Mouse (Mus musculus): ENCODE data around the gene Stau1. TPM values are rescaled to one million over a fixed set of nuclear protein-coding genes. Genes with fewer than 3 reads are reported as not detected.

Stau1 gene
- polyA plus RNA-seq (2015; fragmentation: Nextera tagmentation; extraction: Ambion mirVana) = 86.4 and 88.7 TPM in 2 replicates

- no peaks in the 10 kb centered on the region for H3K27me3 ChIP-seq
- peak within 1 kb of the TSS; percentile 95 for H3K27ac ChIP-seq
- no peaks in the 10 kb centered on the region for H3K9me3 ChIP-seq (replicated peaks)
- H3K9ac ChIP-seq = peak within 1 kb of the TSS; percentile 95
- peaks cover 44% of the 10 kb centered on the region for H3K4me1 ChIP-seq
- H3K4me2 ChIP-seq = peak within 1 kb of the TSS; percentile 87
- under 1% methylated on average over 83 of the region's 88 CpGs for WGBS
- peak; percentile 100 for ATAC-seq (replicated peaks; ENCODE audit: low FRiP score)
- H3K36me3 ChIP-seq = no peaks in the 10 kb centered on the region
- H3K4me3 ChIP-seq (replicated peaks) = peak within 1 kb of the TSS; percentile 91
These were observed at the start of gene Stau1 for GRCm38 (mm10) chr2:166995796-166996532. Gene Stau1, minus strand, starts transcription at chr2:166996299.

GRCm38 (mm10) chr2:167043400-167044121 lies 47.5 kb upstream of the Stau1 start:
- H3K27ac ChIP-seq = no peak overlapping the region
- no peak overlapping the region for H3K4me2 ChIP-seq
- no peak overlapping the region for H3K9ac ChIP-seq
- H3K4me3 ChIP-seq (replicated peaks) = no peak overlapping the region
- H3K9me3 ChIP-seq (replicated peaks) = no peaks in the 10 kb centered on the region
- H3K27me3 ChIP-seq = no peaks in the 10 kb centered on the region
- peaks cover 96% of the 10 kb centered on the region for H3K36me3 ChIP-seq
- no peaks in the 10 kb centered on the region for H3K4me1 ChIP-seq
- peak; percentile 90 for ATAC-seq (replicated peaks; ENCODE audit: low FRiP score)
- WGBS = 89% methylated on average over 12 of the region's 12 CpGs

- peaks cover 100% of the 10 kb centered on the region for H3K36me3 ChIP-seq
- H3K27me3 ChIP-seq = no peaks in the 10 kb centered on the region
- WGBS = 48% methylated on average over 8 of the region's 8 CpGs
- H3K9me3 ChIP-seq (replicated peaks) = no peaks in the 10 kb centered on the region
- no peak overlapping the region for H3K4me2 ChIP-seq
- H3K4me3 ChIP-seq (replicated peaks) = no peak overlapping the region
- no peak overlapping the region for H3K27ac ChIP-seq
- ATAC-seq (replicated peaks; ENCODE audit: low FRiP score) = no peak; the same call in 1 of the 2 replicates
- H3K4me1 ChIP-seq = no peaks in the 10 kb centered on the region
- no peak overlapping the region for H3K9ac ChIP-seq
These were observed 43.3 kb upstream of the Stau1 start for GRCm38 (mm10) chr2:167039386-167039785.

DNA sequence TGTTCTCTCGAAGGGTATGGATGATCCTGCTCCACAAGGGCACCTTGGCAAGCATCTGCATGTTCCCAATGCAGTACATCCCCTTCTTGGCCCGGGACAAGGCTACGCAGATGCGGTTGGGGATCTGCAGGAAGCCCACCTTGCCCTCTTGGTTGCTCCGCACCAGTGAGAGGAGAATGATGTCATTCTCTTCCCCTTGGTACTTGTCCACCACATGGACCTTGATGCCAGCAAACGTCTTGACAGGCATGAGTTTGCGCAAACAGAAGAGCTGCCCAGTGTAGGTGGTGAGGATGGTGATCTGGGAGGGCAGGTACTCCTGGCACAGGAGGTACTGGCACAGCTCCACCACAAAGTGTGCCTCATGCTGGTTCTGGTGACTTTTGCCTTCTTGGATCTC lies 42.6 kb upstream of the Stau1 start:
- Histone ChIP-seq H3K4me1 (no peaks in the 10 kb centered on the region), H3K27me3 (no peaks in the 10 kb centered on the region)
- 96% methylated on average over 7 of the region's 7 CpGs for WGBS

GRCm38 (mm10) chr2:167038297-167038696 lies 42.2 kb upstream of the Stau1 start:
- ATAC-seq (replicated peaks; ENCODE audit: low FRiP score) = no peak

More for the DNA sequence above, 42.6 kb upstream of the Stau1 start:
- Histone ChIP-seq H3K9me3 (replicated peaks) (no peaks in the 10 kb centered on the region), H3K4me3 (replicated peaks) (no peak overlapping the region), H3K36me3 (peaks cover 100% of the 10 kb centered on the region), H3K9ac (no peak overlapping the region), H3K4me2 (no peak overlapping the region), H3K27ac (no peak overlapping the region)
- ATAC-seq (replicated peaks; ENCODE audit: low FRiP score) = no peak

GRCm38 (mm10) chr2:167037710-167038109 lies 41.6 kb upstream of the Stau1 start:
- Histone ChIP-seq H3K4me2 (no peak overlapping the region), H3K4me1 (no peaks in the 10 kb centered on the region), H3K36me3 (peaks cover 100% of the 10 kb centered on the region), H3K9me3 (replicated peaks) (no peaks in the 10 kb centered on the region), H3K27me3 (no peaks in the 10 kb centered on the region), H3K4me3 (replicated peaks) (no peak overlapping the region), H3K27ac (no peak overlapping the region), H3K9ac (no peak overlapping the region)
- 95% methylated on average over 12 of the region's 12 CpGs for WGBS
- ATAC-seq (replicated peaks; ENCODE audit: low FRiP score) = no peak

More at GRCm38 (mm10) chr2:167038297-167038696, 42.2 kb upstream of the Stau1 start:
- Histone ChIP-seq H3K4me3 (replicated peaks) (no peak overlapping the region), H3K27me3 (no peaks in the 10 kb centered on the region), H3K9ac (no peak overlapping the region), H3K4me2 (no peak overlapping the region), H3K36me3 (peaks cover 100% of the 10 kb centered on the region), H3K4me1 (no peaks in the 10 kb centered on the region), H3K27ac (no peak overlapping the region), H3K9me3 (replicated peaks) (no peaks in the 10 kb centered on the region)
- WGBS = 86% methylated on average over 6 of the region's 6 CpGs

GRCm38 (mm10) chr2:167030507-167030906 lies 34.4 kb upstream of the Stau1 start:
- no peak overlapping the region for H3K4me3 ChIP-seq (replicated peaks)
- no peak for ATAC-seq (replicated peaks; ENCODE audit: low FRiP score)
- no peak overlapping the region for H3K4me2 ChIP-seq
- no peaks in the 10 kb centered on the region for H3K9me3 ChIP-seq (replicated peaks)
- no peaks in the 10 kb centered on the region for H3K4me1 ChIP-seq
- peaks cover 96% of the 10 kb centered on the region for H3K36me3 ChIP-seq
- WGBS = 94% methylated on average over 4 of the region's 4 CpGs
- H3K27ac ChIP-seq = no peak overlapping the region
- no peak overlapping the region for H3K9ac ChIP-seq
- no peaks in the 10 kb centered on the region for H3K27me3 ChIP-seq

- H3K4me1 ChIP-seq = no peaks in the 10 kb centered on the region
- H3K4me2 ChIP-seq = no peak overlapping the region
- no peak overlapping the region for H3K27ac ChIP-seq
- H3K36me3 ChIP-seq = peaks cover 96% of the 10 kb centered on the region
- WGBS = 93% methylated on average over 7 of the region's 7 CpGs
- no peaks in the 10 kb centered on the region for H3K9me3 ChIP-seq (replicated peaks)
- H3K9ac ChIP-seq = no peak overlapping the region
- no peak overlapping the region for H3K4me3 ChIP-seq (replicated peaks)
- ATAC-seq (replicated peaks; ENCODE audit: low FRiP score) = no peak
- H3K27me3 ChIP-seq = no peaks in the 10 kb centered on the region
These were observed 32.5 kb upstream of the Stau1 start for GRCm38 (mm10) chr2:167028553-167028952.

DNA sequence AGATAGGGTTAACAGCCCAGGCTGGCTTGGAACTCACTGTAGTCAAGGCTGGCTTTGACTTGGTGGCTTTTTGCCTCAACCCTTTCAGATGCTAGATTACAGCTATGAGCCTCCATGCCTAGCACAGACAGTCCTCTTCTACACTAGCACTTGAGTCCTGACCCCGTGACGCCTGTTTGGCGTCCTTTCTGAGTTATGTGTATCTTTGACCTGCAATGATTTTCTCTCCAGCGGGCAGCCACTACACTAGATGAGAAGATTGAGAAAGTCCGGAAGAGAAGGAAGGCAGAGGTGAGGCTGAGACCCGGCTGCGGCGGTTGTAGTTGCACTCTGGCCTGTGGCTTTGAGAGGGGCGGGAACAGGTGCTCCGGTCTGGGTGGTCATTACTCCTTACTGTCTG lies 23.3 kb upstream of the Stau1 start:
- Histone ChIP-seq H3K4me1 (peaks cover 18% of the 10 kb centered on the region), H3K27ac (no peak overlapping the region), H3K9me3 (replicated peaks) (no peaks in the 10 kb centered on the region), H3K36me3 (peaks cover 67% of the 10 kb centered on the region), H3K9ac (no peak overlapping the region), H3K4me2 (no peak overlapping the region), H3K27me3 (no peaks in the 10 kb centered on the region), H3K4me3 (replicated peaks) (no peak overlapping the region)
- WGBS = 82% methylated on average over 10 of the region's 10 CpGs
- no peak for ATAC-seq (replicated peaks; ENCODE audit: low FRiP score)

DNA sequence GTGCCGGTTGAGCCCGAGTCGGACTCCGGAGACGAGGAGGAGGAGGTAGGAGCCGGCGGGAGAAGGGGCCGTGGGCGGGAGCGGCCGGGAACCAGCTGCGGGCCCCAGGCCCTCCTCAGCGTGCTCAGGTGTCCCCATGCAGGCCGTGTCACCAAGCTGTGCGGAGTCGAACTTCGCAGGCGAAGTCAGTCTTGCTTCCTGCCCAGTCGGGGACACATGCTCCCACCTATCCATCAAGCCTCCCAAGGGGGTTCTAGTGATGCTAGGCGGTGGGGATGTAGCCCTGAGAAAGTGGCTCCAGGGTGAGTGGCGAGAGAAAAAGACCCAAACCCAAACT lies 19.3 kb upstream of the Stau1 start:
- Histone ChIP-seq H3K4me3 (replicated peaks) (peak overlapping the region; percentile 77), H3K27ac (peak overlapping the region; percentile 84; the same call in 1 of the 2 replicates), H3K27me3 (no peaks in the 10 kb centered on the region), H3K4me1 (peaks cover 18% of the 10 kb centered on the region), H3K9me3 (replicated peaks) (no peaks in the 10 kb centered on the region), H3K4me2 (peak overlapping the region; percentile 79), H3K9ac (peak overlapping the region; percentile 70), H3K36me3 (peaks cover 28% of the 10 kb centered on the region)
- 0% methylated on average over 17 of the region's 21 CpGs for WGBS
- ATAC-seq (replicated peaks; ENCODE audit: low FRiP score) = peak; percentile 85

DNA sequence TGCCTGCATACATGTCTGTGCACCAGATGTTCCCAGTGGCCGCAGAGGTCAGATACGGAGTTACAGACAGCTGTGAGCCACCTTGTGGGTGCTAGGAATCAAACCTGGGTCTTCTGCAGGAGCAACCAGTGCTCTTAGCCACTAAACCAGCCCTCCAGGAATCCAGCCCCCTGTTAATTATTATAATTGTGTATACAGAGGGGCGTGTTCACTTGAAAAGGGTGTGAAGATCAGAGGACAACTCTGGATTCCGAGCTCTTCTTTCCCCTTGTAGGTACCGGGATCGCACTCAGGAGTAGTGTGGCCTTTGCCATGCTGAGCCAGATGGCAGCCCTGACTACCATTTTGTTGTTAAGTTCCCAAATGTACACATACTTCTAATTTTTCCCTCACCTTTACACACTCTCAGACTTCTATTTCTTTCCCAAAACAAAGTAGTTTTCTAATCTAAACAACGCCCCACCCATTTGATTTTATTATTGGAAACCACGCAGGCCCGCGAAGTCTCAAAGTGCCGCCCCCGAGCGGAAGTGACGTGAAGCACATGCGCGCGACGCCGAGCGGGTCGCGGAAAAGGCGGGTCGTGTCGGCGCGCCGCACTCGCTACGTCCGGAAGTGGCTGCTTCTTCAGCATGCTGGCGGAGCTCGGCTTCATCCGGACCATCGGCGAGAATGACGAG lies 18.7 kb upstream of the Stau1 start, which contains the start of gene Ddx27:
Ddx27 (plus strand) TSS at position 492 of the 680 bp plus-strand sequence.
- Histone ChIP-seq H3K9ac (peak within 1 kb of the TSS; percentile 70), H3K27ac (peak within 1 kb of the TSS; percentile 84), H3K36me3 (peaks cover 23% of the 10 kb centered on the region), H3K4me1 (peaks cover 18% of the 10 kb centered on the region), H3K9me3 (replicated peaks) (no peaks in the 10 kb centered on the region), H3K27me3 (no peaks in the 10 kb centered on the region), H3K4me3 (replicated peaks) (peak within 1 kb of the TSS; percentile 77), H3K4me2 (peak within 1 kb of the TSS; percentile 79)
- peak; percentile 91 for ATAC-seq (replicated peaks; ENCODE audit: low FRiP score)
- 2% methylated on average over 37 of the region's 37 CpGs for WGBS

DNA sequence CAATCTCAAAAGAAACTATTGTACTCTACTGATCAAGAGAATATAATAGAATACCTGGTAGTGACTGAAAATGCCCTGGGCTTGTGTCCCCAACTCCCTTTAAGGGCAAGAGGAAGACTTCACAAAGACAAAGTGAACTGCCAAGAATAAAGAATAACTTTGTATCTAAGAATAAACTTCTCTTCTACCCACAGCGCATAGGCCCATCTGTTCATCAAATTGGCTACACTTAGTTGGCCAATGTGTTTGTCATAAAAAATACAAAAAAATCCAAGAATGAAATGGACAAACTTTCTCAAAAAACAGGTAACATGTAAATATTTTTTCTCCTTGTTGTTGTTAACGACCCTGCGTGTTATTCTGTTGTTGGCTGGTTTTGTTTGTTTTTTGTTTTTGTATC lies 14.4 kb upstream of the Stau1 start:
- ATAC-seq (replicated peaks; ENCODE audit: low FRiP score) = no peak
- 0 out of 2 replicates have a peak, but pooled peaks cover 4% of the 10 kb centered on the region for H3K4me1 ChIP-seq
- H3K27ac ChIP-seq = no peak overlapping the region
- 88% methylated on average over 3 of the region's 3 CpGs for WGBS
- no peaks in the 10 kb centered on the region for H3K9me3 ChIP-seq (replicated peaks)
- no peak overlapping the region for H3K4me2 ChIP-seq
- H3K27me3 ChIP-seq = no peaks in the 10 kb centered on the region
- H3K9ac ChIP-seq = no peak overlapping the region
- H3K4me3 ChIP-seq (replicated peaks) = no peak overlapping the region
- H3K36me3 ChIP-seq = no peaks in the 10 kb centered on the region
